Mouse (Mus musculus) kidney, embryonic 16.5 days (tissue): ENCODE measurements around the gene Ccl9. TPM values are rescaled to one million over a fixed set of nuclear protein-coding genes. Genes with fewer than 3 reads are reported as not detected.

ENCODE experiments used
- ATAC-seq: fragments of 200-750 bp; cut with Nextera tagmentation; 2 replicates; pipeline ENCODE4 v1.8.0; 2017; ENCODE audit warnings: moderate TSS enrichment; ENCODE audit not compliant: low FRiP score, low TSS enrichment
- H3K27ac ChIP-seq: fragments of 300-500 bp; sonication (generic); 2 replicates; pipeline ENCODE4 v1.5.1; 2014; ENCODE audit warnings: low read length
- H3K27me3 ChIP-seq: fragments of 300-500 bp; sonication (generic); 2 replicates; pipeline ENCODE4 v1.6.1; 2014; ENCODE audit warnings: low read length, control low read depth, mixed read lengths; ENCODE audit not compliant: insufficient read depth
- H3K36me3 ChIP-seq: fragments of 300-500 bp; sonication (generic); 2 replicates; pipeline ENCODE4 v1.6.1; 2014; ENCODE audit warnings: low read length, control low read depth, mixed read lengths; ENCODE audit not compliant: insufficient read depth
- H3K4me1 ChIP-seq: fragments of 300-500 bp; sonication (generic); 2 replicates; pipeline ENCODE4 v1.6.1; 2014; ENCODE audit warnings: low read length, control low read depth, mixed read lengths; ENCODE audit not compliant: insufficient read depth
- H3K4me2 ChIP-seq: fragments of 300-500 bp; sonication (generic); replicated peaks from 2 replicates; pipeline ENCODE4 v1.6.1; 2014; ENCODE audit warnings: low read depth, low read length
- H3K4me3 ChIP-seq: fragments of 300-500 bp; sonication (generic); 2 replicates; pipeline ENCODE4 v1.5.1; 2014; ENCODE audit warnings: mild to moderate bottlenecking, low read length
- H3K9ac ChIP-seq: fragments of 300-500 bp; sonication (generic); replicated peaks from 2 replicates; pipeline ENCODE4 v1.6.1; 2014; ENCODE audit warnings: low read length
- H3K9me3 ChIP-seq: fragments of 300-500 bp; sonication (generic); 2 replicates; pipeline ENCODE4 v1.6.1; 2016; ENCODE audit warnings: low read length, control low read depth
- WGBS: fragments of 180-500 bp; shearing (Covaris S2); extraction: QIAGEN DNeasy Blood & Tissue Kit; methylation state at CpG from one replicate; pipeline ENCODE4 v1.1.7; 2014; 5-methylcytosine and 5-hydroxymethylcytosine counted together
- polyA plus RNA-seq: library from polyadenylated mRNA; unstranded; fragments of >200 nt; fragmentation: Nextera tagmentation; extraction: Ambion mirVana; gene quantifications from 2 replicates; pipeline ENCODE4 v1.2.1, GENCODE M21; 2015

Gene Ccl9
- polyA plus RNA-seq, 1 experiment from 2014 or later = 3.5 TPM

- no peaks in the 10 kb centered on the region for H3K9me3 ChIP-seq
- H3K36me3 ChIP-seq = no peaks in the 10 kb centered on the region
- H3K27me3 ChIP-seq = no peaks in the 10 kb centered on the region
- H3K4me1 ChIP-seq = 0 out of 2 replicates have a peak, but pooled peaks cover 5% of the 10 kb centered on the region
- H3K4me3 ChIP-seq = no peak overlapping the region
- H3K4me2 ChIP-seq = no peak overlapping the region
- ATAC-seq = no peak
- no peak overlapping the region for H3K27ac ChIP-seq
- WGBS = 75% methylated on average over 4 of the region's 4 CpGs
- H3K9ac ChIP-seq = no peak overlapping the region
These were observed 3.5 kb upstream of the Ccl9 start for GRCm38 (mm10) chr11:83581626-83582610.

DNA sequence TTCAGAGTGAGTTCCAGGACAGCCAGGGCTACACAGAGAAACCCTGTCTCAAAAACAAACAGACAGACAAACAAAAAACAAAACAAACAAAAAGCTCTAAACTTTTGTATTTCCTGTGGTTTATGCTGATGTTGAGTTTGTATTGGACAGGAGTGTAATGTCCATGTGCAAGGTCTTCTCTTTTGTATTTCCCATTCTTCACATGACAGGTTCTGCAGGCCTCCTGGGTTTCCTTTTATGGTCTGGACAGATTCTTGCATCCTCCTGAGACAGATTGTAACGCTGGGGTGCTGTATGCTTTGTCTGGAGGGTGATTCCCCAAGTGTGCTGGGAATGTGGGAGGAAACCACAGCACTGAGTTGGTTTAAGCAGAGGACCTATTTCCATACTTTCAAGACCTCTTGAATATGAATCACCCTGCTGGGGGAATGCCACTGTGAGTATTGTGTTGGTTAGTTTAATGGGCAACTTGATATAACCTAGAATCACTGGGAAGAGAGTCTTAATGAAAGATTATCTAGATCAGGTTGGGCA lies 2.3 kb upstream of the Ccl9 start:
- ATAC-seq = no peak
- H3K36me3 ChIP-seq = no peaks in the 10 kb centered on the region
- H3K9ac ChIP-seq = no peak overlapping the region
- no peaks in the 10 kb centered on the region for H3K27me3 ChIP-seq
- 45% methylated on average over 1 of the region's 1 CpGs for WGBS
- no peaks in the 10 kb centered on the region for H3K9me3 ChIP-seq
- H3K4me1 ChIP-seq = 0 out of 2 replicates have a peak, but pooled peaks cover 5% of the 10 kb centered on the region
- H3K27ac ChIP-seq = no peak overlapping the region
- no peak overlapping the region for H3K4me2 ChIP-seq
- H3K4me3 ChIP-seq = no peak overlapping the region

DNA sequence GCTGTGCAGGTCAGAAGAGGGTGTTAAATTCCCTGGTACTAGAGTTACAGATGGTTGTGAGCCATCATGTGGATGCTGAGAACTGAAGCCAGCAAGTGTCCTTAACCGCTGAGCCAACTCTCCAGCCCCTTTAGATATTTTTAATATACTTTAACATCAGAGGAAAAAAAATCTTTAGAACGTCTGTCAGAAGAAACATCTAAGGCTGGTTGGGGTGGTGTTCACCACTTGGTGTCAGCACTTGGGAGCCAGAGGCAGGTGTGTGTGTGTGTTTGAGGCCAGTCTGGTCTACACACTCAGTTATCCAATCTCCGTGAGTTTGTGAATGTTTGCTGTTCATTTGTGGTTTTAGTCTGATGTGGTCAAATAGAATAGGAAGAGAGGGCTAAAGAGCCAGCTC lies 563 bp upstream of the Ccl9 start:
- H3K27ac ChIP-seq = no peak overlapping the region
- no peak overlapping the region for H3K4me3 ChIP-seq
- no peaks in the 10 kb centered on the region for H3K36me3 ChIP-seq
- 82% methylated on average over 3 of the region's 3 CpGs for WGBS
- no peak overlapping the region for H3K4me2 ChIP-seq
- no peak overlapping the region for H3K9ac ChIP-seq
- ATAC-seq = no peak
- 0 out of 2 replicates have a peak, but pooled peaks cover 5% of the 10 kb centered on the region for H3K4me1 ChIP-seq
- no peaks in the 10 kb centered on the region for H3K9me3 ChIP-seq
- no peaks in the 10 kb centered on the region for H3K27me3 ChIP-seq

GRCm38 (mm10) chr11:83576927-83577555 lies 1.4 kb downstream of the Ccl9 start:
- H3K4me2 ChIP-seq = no peak overlapping the region
- H3K9me3 ChIP-seq = no peaks in the 10 kb centered on the region
- no peaks in the 10 kb centered on the region for H3K36me3 ChIP-seq
- no peak overlapping the region for H3K27ac ChIP-seq
- no peaks in the 10 kb centered on the region for H3K27me3 ChIP-seq
- H3K4me1 ChIP-seq = 0 out of 2 replicates have a peak, but pooled peaks cover 3% of the 10 kb centered on the region
- H3K4me3 ChIP-seq = no peak overlapping the region
- 80% methylated on average over 4 of the region's 4 CpGs for WGBS
- ATAC-seq = no peak
- H3K9ac ChIP-seq = no peak overlapping the region

DNA sequence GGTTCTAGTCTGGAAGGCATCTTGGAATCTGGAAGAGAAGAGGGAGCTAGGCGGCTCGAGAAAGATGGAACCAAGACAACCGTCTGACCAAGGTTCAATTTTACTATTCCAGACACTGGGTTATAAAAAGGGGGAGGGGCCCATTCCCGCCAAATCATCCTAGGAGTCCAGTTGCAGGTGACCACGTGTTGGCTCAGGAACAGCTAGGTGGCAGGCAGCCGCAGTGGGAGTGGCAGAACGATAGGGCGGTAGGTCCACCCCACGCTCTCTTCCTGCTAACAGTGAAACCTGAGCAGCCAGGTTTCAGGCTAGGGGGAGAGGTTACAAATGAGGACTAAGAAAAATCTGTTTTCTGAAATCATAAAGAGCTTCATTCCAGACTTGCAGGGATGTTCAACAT lies 5.6 kb downstream of the Ccl9 start:
- H3K9me3 ChIP-seq = no peaks in the 10 kb centered on the region
- H3K27ac ChIP-seq = no peak overlapping the region
- H3K4me2 ChIP-seq = no peak overlapping the region
- H3K4me3 ChIP-seq = no peak overlapping the region
- 44% methylated on average over 9 of the region's 9 CpGs for WGBS
- H3K9ac ChIP-seq = no peak overlapping the region
- ATAC-seq = no peak
- H3K36me3 ChIP-seq = no peaks in the 10 kb centered on the region
- H3K27me3 ChIP-seq = no peaks in the 10 kb centered on the region
- 0 out of 2 replicates have a peak, but pooled peaks cover 3% of the 10 kb centered on the region for H3K4me1 ChIP-seq

GRCm38 (mm10) chr11:83572223-83572622 lies 6.2 kb downstream of the Ccl9 start:
- no peak overlapping the region for H3K27ac ChIP-seq
- H3K27me3 ChIP-seq = no peaks in the 10 kb centered on the region
- no peak for ATAC-seq
- H3K9ac ChIP-seq = no peak overlapping the region
- WGBS = 70% methylated on average over 8 of the region's 8 CpGs
- H3K4me2 ChIP-seq = no peak overlapping the region
- no peaks in the 10 kb centered on the region for H3K9me3 ChIP-seq
- no peak overlapping the region for H3K4me3 ChIP-seq
- H3K36me3 ChIP-seq = no peaks in the 10 kb centered on the region
- H3K4me1 ChIP-seq = 0 out of 2 replicates have a peak, but pooled peaks cover 3% of the 10 kb centered on the region

GRCm38 (mm10) chr11:83570189-83570588 lies 8.2 kb downstream of the Ccl9 start:
- 85% methylated on average over 2 of the region's 2 CpGs for WGBS
- Histone ChIP-seq H3K9ac (no peak overlapping the region), H3K4me3 (no peak overlapping the region), H3K27ac (no peak overlapping the region), H3K36me3 (no peaks in the 10 kb centered on the region), H3K27me3 (no peaks in the 10 kb centered on the region), H3K9me3 (no peaks in the 10 kb centered on the region), H3K4me2 (no peak overlapping the region), H3K4me1 (0 out of 2 replicates have a peak, but pooled peaks cover 3% of the 10 kb centered on the region)
- no peak for ATAC-seq

DNA sequence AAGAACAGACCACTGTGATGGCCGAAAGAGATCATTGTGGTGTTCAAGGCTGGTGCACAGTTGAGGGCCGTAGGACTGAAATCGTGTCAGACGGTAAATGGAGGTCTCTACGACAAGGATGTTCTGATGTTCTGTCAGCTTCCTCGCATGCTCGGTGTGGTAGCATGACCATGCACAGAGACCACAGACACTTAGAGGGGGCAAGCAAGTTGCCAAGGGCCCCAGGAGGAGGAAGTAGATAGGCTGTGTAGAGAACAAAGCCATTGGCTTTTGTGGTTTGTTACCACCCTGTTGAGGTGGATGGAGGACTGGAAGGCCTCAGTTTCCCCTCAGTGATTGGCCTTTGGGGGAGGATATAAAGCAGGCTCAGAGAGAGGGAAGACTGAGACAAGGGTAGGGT lies 9.2 kb downstream of the Ccl9 start:
- no peak overlapping the region for H3K4me3 ChIP-seq
- no peaks in the 10 kb centered on the region for H3K27me3 ChIP-seq
- H3K36me3 ChIP-seq = no peaks in the 10 kb centered on the region
- no peaks in the 10 kb centered on the region for H3K9me3 ChIP-seq
- H3K4me1 ChIP-seq = 0 out of 2 replicates have a peak, but pooled peaks cover 3% of the 10 kb centered on the region
- 92% methylated on average over 7 of the region's 7 CpGs for WGBS
- no peak overlapping the region for H3K9ac ChIP-seq
- ATAC-seq = no peak
- H3K4me2 ChIP-seq = no peak overlapping the region
- H3K27ac ChIP-seq = no peak overlapping the region

DNA sequence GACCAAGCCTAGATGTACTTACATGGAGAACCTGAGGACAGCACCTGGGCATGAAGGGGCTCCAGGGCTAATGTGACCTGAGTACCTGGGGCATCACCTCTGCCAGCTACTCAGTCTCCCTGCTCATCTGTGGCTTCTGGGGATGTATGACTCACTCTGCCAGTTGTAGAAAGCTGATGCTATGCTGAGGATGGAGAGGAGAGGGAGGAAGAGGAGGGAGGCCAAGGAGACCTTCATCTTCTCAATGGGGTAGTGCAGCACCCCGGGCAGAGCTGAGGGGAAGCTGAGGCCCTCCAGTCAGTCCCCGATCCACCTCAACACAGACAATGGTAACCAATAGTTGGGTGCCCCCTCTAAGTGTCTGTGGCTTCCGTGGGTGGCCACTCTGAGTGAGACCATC lies 9.7 kb downstream of the Ccl9 start:
- ATAC-seq = no peak
- H3K27me3 ChIP-seq = no peaks in the 10 kb centered on the region
- no peak overlapping the region for H3K9ac ChIP-seq
- no peaks in the 10 kb centered on the region for H3K9me3 ChIP-seq
- no peaks in the 10 kb centered on the region for H3K36me3 ChIP-seq
- H3K4me3 ChIP-seq = no peak overlapping the region
- H3K27ac ChIP-seq = no peak overlapping the region
- H3K4me2 ChIP-seq = no peak overlapping the region
- 0 out of 2 replicates have a peak, but pooled peaks cover 3% of the 10 kb centered on the region for H3K4me1 ChIP-seq
- WGBS = 97% methylated on average over 3 of the region's 3 CpGs
